Mouse (Mus musculus) lung, postnatal 14 days (tissue): ENCODE data around the gene Mettl21e.
"Not testable (repeated sequence)": the region's sequence is repeated elsewhere in the genome, so short reads cannot be mapped to it uniquely, and the experiment has no call there.

Experiments used
- DNase-seq: peaks from one replicate; pipeline ENCODE4 v3.0.0; 2021

Gene Mettl21e

DNA sequence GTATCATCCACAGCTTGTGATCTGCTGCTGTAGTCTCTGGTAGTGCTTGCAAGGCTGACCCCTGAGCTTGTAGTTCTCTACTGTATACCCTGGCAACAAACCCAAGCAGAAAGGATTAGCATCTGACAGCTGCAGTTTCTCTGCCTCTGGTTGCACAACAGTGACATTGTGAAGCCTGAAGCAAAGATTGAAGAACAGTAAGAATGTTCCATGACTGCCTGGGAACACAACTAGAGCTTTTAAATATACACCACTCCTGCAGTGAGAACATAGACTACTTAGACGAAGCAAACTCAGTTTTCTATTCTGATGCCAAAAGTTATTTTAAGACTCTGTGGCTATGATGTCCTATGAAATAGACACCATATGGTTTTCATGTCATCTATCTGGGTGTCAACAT, at the start of gene Mettl21e:
Mettl21e (minus strand) TSS at position 86 of the 400 bp plus-strand sequence.
- DNase-seq, result peak; percentile 66

DNA sequence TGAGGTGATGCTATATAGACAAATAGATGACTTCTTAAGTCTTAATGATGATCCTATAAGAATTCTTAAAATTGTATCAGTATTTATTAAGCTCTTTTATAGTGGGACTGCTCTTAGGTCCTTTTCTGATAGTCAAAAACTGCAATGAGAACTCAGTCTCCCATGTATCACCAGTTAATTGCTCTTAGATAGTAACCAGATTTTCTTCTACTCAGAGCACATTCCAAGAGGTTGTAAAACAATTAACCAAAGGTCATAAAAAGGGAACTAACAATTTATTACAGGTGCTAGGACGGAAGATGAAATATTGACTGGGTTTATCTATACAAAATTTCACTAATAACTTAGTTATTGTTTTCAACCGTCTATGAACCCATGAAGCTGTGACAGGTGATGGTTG, 21.7 kb upstream of the Mettl21e start:
- DNase-seq, result not testable (repeated sequence)

DNA sequence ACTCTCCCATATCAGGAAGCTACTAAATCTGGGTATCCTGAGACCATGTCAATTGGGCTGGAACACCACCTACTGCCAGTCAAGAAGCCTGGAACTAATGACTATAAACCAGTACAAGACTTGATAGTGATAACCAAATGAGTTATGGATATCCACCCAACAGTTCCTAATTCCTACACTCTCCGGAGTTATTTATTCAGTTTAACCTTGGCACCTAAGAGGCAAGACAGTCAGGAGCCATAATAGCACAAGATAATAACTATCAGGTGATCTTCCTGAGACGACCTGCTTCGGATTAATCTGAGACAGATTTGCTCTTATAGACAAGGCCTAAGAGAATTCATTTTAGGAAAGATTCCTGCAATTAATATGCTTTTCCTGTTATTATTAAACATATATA, 21.2 kb upstream of the Mettl21e start:
- no peak for DNase-seq

DNA sequence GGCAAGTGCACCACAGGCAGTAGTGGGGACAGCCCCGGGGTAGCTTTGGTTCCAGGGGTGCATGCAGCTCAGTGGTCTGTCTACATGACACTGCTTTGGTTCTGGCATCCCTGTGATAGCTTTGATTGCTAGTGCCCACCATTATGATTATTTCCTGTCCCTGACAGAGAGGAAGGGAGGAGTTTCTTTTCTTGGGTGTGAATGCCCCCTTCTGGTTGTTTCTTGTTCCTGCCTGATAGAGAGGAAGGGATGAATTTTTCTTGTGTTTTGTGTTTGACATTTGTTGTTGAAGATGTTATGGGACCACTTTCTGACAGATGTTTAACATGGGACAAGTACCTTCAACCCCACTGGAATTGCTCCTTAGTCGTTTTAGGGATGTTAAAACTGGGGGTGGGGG, 18.5 kb upstream of the Mettl21e start:
- no peak for DNase-seq

DNA sequence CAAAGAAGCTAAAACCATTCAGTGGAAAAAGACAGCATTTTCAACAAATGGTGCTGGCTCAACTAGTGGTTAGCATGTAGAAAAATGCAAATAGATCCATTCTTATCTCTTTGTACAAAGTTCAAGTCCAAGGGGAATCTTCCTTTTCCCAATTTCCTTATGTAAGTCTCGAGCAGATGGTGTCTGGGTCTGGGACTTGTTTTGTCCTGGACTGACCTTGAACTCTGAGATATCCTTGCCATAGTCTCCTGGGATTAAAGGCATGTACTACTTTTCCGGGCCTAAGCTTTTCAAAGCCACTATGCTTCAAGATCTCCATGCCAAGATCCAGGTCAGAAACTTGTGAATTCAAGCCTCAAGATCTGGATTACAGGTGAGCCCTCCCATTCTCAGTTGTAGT, 16.6 kb upstream of the Mettl21e start:
- no peak for DNase-seq

DNA sequence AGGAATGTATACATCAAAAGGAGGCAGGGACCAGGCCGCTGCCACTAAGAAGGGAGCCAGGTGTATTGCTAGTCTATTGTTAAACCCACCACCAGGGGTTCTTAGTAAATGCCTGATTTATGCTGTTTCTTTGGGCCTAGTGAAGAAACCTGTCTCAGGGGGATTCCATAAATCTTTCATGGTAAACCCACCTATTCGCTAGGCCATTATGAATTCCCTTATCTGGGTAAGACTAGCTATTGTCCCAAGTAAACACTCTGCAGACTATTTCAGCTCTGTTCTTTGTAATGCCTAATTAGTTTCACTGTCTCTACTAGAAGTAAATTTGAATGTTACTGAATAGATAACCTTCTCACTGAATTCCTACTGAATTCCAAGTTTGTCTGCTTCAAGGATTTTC, 15.8 kb upstream of the Mettl21e start:
- not testable (repeated sequence) for DNase-seq

DNA sequence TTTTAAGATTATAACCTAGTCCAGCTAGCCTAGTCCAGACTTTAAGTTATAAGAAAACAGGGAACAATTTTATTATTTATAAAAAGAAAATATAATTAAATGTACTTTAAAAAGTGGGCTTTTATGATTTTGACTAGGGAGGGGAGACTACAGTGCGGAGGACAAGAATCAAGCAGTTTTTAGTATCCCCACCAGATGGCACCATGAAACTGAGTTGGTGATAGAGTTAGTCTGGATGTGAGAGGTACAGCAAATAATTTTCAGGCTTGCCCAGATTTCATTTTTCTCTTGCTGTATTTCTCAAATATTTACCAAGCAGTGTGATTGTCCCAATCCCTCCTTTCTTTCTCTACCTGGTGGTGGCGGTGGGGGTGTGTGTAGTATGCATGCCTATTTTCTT, 10.3 kb upstream of the Mettl21e start:
- DNase-seq, result peak; percentile 53

DNA sequence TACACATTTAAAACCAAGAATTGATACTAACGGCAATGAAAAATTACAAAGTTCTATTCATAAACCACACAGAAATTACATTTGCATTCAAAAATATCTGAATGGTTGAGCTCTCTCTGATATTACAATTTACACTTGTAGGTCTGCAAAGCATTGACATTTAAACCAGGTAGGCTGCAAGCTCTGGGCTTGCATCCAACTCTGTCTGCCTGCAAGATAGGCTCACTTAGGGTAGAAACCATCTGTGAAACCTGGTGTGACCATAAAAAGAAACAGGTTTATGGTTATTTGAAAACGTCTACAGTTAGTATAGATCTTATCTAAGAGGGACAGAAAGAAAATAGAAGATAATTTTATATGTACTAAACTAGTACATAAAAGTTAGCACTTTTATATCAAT, 1.6 kb downstream of the Mettl21e start:
- no peak for DNase-seq

DNA sequence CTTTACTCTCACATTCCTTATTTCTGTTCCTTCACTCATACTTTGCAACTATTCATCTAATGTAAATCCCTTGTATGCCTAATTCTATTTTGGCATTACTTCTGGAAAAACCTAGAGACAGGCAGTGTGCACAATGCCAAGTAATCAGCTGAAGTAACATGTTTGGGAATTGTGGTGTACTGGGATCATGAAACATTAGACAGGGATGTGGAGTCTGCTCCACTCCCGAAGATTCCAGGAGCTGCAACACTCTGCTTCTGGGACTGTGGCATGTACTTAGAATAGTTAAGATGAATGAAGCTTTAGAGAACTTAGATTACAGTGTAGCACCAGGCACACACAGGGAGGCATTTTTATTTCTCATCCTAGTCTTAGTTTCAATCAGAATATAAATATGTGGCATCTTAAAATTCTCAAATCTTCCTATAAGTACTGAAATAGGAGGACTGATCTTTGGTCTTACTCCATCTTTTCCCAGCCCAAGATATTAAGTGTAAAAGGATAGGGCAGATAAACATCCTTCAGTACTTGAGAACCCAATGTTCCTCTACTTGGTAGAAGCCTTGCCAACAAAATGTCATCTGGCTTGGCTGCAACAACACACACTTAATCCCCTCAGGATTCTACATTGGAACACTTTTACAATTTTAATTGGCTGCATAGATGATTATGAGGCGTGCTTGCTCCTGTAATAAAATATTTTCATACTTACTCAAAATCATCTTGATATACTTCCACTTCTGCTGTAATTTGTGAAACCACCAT, 2.2 kb downstream of the Mettl21e start:
- DNase-seq, result peak; percentile 64

DNA sequence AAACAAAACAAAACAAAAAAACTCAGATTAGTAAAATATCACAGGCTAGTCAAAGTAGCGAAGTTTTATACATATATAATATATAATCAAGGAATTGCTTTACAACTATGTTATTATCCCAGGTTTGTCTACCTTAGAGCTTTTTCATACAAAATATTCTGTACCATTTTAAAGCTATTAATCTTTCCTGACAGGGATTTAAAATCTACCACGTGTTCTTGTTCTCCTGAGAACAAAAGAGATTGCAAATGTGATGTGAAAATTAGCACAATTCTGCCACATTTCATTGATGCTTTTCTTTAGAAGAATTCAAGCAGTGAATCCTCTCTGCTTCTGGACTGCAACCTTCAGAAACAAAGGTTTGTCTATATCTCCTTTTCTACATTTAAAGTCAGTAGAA, 4.3 kb downstream of the Mettl21e start:
- DNase-seq, result no peak

DNA sequence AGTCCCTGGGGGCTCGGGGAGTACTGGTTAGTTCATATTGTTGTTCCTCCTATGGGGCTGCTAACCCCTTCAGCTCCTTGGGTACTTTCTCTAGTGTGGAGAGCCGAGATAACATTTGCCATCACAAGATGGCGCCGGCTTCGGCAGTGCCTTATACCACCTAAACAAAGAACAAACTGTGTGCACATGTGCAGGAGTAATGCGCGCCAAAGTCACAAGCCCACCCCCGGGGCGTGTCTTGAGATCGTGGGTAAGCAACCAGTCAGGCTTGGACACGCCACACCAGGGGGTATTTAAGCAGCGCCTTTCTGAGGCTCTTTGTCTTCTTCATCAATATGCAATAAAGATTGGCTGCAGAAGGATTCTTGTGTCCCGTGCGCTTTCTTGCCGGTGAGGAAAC, 15.9 kb downstream of the Mettl21e start:
- no peak for DNase-seq

DNA sequence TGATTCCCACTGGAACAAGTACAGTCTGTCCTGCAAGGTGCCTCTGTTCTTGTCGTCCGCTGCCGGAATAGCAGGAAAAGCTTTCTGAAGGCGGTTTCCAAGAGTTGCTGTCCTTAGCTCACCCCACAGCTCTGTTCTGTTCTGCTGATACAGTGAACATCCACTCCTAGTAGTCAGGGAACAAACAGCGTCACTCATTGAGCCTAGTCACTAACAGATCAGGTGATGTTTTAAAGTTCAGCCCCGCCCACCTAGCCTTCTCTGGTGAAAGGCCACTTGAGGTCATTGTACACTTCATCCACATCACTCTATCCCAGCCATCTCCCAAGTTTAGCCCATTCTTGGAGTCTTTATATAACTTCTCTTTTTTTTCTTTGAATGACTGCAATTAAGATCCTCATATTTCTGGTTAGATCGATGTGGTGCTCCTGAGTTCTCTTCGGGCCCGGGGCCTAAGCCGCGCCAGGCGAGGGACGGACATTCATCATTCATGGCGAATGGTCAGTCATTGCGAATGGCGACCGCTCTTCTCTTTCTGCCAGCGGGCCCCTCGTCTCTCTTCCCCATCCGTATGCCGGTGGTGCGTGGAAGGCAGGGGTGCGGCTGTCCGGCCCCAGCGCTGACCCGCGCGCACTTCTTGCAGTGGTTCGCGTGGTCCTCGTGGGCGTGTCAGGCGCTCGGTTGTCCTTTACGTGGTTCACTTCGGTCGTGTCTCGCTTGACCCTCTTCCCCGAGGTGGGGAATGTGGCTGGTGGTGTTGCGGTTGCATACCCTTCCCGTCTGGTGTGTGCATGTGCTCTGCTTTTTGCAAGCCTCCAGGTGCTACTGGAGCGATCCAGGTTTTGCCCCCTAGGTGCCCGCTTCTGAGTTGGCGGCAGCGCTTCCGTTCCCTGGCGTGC, 20.2 kb downstream of the Mettl21e start:
- peak; percentile 54 for DNase-seq

DNA sequence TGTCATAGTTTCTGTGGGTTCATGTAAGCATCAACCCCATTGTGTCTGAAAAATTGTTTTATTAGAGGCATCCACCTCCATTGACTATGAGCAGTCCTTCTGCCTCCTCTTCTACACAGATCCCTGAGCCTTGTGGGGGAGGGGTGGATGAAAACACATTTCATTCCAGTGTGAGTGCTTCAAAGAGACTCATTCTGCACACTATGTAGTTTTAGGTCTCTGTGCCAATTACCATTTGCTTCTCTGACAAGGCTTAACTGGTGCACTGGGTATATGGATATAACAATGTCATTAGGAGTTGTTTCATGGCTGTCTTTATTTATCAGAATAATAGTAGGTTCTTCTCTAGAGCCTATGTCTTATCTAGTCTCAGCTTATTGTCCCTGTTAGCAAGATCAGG, 32.4 kb downstream of the Mettl21e start:
- DNase-seq, result no peak

DNA sequence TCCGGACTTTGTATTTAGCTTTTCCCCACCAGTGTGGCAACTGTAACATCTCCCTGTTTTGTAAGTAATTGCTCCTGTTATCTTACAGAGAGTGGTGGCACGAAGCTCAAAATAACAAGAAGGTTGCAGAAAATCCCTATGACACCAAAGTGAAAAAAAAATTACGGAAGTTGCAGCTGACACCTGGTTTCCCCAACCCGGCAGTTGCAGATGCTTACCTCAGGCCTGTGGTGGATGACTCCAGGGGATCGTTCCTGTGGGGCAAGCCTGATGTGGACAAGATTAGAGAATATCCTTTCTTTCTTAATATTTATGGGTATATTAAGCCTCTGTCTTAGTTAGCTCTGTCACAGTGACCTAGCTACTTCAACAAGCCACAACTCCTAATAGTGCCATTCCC, 40.7 kb downstream of the Mettl21e start:
- DNase-seq, result no peak

DNA sequence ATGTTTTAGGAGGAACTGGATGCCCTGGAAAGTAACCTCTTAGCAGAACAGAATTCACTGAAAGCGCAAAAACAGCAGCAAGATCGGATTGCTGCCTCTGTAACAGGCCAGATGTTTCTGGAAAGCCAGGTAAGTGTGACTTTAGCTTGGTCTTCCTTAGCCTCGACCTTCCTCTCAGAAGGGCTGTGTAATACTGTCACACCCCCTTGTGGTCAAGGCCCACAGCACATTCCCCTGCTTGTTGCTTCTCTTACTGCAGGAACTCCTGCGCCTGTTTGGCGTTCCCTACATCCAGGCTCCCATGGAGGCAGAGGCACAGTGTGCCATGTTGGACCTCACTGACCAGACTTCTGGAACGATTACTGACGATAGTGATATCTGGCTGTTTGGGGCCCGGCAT, 44.9 kb downstream of the Mettl21e start:
- DNase-seq, result no peak

DNA sequence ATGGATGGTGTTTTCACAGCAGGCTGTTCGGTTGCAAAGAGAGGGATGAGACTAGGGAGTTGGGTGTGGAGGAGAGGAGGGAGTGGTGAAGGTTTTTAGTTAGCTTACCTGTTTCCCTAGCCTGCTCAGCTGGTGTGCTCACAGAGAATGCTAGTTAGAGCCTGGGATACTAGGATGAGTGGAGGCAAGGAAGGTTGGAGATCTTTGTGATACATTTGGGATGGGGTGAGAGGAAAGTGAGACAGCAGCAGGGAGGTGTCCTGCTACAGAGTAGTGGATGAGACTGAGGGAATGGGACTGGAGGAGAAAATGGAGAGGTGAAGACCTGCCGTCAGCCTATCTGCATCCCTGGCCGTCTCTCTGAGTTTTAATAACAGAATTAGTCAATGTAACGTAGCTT, 46.1 kb downstream of the Mettl21e start:
- no peak for DNase-seq

DNA sequence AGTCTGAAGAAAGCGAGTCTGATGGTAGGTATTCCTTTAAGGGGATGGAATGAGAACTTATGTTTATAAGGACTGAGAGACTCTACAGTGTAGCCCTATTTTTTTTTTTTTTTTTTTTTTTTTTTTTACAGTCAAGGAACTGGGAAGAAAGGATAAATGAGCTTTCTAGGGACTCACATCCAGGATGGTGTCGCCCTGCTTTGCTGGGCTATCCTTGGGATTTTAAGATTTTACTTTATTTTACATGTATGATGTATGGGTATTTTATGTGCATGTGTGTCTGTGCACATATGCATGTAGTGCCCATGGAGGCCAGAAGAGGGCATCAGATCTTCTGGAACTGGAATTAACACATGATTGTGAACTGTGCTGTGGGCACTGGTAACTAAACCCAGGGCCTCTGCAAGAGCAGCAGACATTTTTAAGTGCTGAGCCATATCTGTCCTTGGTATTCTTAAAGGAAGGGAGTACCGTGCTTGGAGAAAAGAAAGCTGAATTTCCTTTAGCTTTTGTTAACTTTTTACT, 50.8 kb downstream of the Mettl21e start:
- DNase-seq, result no peak

DNA sequence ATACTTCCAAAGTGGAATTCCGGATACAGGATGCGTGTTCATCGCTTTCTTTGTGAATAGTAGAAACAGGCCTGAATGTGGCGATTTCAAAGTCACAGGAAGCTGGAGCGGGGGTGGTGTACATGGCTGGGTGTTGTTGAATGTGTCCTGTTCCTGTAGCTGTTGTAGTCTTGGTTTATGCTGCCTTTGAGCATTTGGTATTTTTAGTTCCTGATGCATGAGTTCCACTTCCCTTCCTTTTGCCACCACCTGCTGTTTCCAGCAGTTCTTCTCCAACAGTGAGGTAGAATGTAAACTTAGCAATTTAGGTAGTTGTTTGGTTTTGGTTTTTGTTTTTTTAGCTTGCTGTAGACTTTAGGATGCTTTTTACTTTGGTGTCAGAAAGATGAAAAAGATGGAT, 56.4 kb downstream of the Mettl21e start:
- no peak for DNase-seq

DNA sequence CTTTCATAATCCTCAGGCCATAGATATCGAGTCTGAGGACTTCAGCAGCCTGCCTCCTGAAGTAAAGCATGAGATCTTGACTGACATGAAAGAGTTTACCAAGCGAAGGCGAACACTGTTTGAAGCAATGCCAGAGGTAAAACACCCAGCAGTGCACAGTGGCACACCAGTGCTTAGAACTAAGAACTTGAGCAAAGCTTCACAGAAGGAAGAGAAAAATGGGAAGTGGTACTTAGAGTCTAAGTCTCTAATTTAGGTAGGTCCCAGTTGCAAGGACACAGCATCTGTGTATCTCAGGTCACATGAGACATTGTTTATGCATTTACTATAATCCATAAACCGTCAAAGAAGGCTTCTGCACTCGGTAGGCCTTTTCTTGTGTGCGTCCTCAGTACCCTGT, 56.9 kb downstream of the Mettl21e start:
- no peak for DNase-seq

DNA sequence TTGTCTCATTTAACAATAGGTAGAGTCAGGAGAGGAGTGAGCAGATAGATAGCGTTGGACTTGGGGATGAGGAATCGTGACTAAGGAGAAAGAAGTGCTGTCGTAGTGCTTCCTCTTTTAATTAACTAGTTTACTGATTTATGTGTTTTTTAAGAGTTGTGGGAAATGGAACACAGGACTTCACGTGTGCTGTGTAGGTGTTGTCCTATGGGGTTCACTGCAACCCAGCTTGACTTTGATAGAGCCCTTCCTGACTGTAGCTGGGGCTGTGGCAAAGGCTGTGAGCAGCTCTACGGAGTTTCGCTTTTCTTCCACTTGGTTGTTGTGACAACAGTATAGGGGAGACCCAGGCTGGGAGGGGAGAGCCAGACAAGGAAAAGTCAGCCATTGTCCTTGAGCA, 60.4 kb downstream of the Mettl21e start:
- no peak for DNase-seq

DNA sequence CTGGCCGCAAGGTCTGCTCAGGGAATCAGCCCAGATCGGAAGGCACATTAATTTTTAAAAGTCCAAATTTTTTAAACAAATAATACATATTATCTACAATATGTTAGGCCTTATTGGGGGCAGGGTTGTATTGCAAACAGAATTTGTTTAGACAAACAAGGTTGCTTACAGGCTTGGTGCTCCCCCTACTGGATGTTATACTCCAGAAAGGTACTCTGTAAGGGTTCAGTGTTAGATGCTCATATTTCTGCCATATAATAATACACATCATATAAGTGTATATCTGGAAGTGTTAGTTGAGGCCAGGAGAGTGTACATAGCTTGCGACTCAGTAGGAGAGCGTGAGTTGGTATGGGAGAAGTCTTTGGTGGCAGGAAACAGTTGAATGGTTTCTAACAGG, 63.5 kb downstream of the Mettl21e start:
- DNase-seq, result no peak
